Mouse (Mus musculus): ENCODE measurements at regions not wholly inside any gene's neighbourhood (a gene's known extent, or its start where the extent isn't known, plus 50 kb on each side); places are given as distances from the start of the nearest gene placed in this dataset.

DNA sequence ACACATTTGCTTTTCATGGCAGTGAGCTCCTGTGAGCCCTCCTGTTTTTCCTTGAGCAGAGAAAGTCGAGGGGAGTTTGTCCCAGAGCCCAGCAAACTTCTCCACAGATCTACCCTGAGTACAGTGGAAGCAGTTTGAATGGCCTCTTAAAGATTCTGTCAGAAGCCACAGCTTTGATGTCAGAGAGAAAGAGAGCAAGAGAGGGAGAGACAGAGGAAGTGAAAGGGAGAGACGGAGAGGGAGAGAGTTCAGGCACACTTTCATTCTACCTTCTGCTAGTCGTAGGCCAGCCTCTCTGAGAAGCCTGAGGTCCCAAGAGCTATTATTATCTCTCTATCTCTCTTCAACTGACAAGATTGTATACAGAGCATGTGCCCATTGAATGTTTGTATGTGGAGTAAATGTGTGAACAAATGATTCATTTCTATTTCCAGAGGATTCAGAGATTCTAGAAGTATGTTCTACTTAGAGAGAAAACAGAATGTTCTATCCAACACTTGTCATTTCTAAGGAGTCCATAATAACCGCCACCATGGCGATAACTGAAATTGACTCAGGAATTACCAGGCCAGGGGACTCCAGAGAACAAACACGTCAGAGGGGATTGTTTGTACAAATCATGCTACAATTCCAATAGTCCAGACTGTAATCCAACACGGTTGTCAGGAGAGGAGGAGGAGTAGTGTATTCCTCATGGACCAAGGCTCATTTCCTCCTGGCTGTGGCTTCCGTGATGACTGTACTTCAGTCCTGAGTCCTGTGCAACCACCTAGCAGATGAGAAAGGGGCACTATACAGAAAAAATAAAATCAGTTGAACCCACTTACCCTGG lies 183.6 kb upstream of the Sesn3 start:
- DNase-seq (ENCODE audit: low spot score in 2 of 2) = no peak

DNA sequence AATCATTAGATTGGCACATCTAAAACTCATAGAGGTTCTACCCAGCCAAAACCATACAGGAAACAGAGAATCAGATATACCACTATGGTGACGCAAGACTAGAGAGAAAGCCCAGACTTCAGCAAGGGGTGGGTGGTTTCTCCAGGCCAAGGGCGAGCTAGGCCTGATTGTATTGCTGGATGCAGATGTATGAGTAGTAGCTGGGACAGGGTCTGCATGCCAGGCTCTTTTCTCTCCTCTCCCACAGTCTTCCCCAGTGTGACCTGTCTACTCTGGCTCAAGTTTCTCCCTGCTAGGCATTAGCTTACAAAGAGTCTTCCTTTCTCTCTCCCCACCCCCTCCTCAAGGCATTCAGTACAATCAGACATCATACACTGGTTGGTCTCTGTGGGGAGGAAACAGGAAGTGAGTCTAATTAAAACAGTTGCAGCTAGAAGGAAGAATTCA lies 181.8 kb upstream of the Sesn3 start:
- DNase-seq (ENCODE audit: low spot score in 2 of 2) = no peak

DNA sequence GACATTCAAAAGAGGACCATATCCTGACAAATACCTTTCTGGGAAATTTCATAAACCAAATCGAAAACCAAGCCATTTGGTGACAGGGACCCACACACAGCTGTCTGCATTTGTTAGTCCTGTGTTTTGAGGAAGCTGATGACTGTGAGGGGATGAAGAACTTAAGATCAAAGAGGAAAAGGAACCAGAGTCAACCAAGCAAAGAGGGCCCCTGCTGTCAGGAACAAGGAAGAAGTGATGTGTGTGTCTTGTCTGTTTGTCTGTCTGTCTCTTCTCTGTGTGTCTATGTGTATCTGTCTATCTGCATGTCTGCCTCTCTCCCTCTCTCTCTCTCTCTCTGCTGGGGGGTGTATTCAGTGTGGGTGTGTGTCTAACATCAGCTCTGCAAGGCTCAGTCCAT lies 171.3 kb upstream of the Sesn3 start:
- no peak for DNase-seq (ENCODE audit: low spot score in 2 of 2)

DNA sequence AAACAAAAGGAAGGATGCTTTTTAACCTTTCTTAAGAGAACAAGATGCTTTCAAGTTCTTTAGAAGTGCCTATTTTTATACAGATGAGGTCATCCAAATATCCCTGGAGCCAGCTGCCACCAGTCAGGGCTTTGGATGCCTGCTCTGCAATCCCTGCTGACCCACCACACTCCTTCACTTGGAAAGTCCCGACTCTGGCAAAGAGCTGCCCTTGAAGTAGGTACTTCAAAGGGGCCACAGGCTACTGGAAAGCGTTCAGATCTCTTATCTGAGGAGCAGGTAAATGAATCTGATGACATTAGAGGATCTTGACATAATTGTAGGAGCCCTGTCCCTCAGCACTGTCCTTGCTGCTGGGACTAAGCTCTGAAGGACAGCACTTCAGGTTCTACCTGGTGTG lies 169.9 kb upstream of the Sesn3 start:
- DNase-seq (ENCODE audit: low spot score in 2 of 2) = no peak

DNA sequence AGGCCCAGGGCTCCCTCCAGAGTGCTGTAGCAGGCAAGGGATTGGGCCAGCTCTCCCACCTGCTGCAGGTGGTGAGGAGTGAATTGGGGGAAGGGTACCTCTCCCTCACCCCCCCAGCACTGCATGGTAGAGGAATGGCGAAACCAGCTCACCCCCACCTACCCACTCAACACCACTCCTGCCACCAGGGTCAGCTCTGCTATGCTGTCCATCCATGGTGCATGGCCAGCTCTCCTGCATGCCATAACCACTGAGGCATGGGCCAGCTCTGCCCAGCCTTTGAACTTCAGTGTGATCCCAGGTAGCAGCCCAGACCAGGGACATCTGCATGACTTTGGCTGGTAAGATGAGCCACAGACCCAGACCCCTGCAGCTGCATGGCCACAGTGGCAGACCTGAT lies 168.5 kb upstream of the Sesn3 start:
- no peak for DNase-seq (ENCODE audit: low spot score in 2 of 2)

DNA sequence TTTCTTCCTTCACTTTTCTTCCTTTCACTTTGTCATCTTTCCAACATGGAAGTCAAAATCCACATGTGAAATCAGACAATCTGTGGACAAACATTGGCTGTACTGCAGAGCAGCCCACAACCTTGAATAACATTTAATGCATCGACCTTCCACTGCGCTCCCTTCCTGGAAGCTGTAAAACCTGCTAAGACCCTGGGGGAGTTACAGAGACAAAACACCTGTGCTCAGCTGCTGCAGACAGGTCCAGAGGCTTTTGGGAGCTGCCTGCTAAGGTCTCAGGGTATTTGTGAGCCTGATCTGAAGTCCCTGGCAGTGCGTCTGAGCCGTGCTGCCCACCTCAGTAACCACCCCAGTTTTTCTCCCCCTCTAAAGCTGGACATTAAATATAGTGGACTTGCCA lies 166.1 kb upstream of the Sesn3 start:
- DNase-seq (ENCODE audit: low spot score in 2 of 2) = no peak

DNA sequence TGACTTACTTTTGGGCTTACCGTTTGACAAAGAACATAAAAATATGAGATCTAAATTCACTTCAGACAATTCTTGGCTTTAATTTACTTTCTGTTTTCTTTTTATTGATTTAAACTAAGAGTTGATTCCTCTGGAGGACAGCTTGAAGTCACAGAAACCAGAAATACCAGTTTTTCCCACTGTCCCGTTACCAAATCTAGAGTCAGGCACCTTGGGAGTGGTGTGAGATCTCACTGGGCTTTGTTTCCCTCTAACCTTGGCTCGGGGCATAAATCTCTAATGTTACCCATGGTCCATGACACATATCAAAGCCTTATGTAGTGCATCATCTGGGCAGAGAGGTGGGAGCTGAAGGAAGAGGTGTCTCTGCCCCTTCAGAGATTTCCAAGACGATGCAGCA lies 165.4 kb upstream of the Sesn3 start:
- no peak for DNase-seq (ENCODE audit: low spot score in 2 of 2)

DNA sequence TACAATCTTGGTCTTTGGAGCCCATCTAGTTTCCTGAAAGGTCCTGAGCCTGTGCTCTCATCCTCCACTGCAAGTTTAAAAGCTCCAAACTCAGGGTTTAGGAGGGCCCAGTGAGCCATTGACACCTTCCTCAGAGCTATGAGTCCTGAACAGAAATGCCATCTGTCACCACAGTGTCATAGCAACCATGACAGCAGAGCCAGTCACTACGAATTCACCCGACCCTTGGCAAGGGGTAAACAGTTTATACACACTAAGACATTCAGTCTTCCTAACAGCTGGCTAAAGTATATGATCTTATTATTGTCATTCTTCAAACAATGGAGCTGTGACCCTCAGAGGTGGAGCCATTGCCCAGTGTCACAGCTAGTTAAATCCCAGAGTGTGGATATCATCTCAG lies 163.2 kb upstream of the Sesn3 start:
- no peak for DNase-seq (ENCODE audit: low spot score in 2 of 2)

DNA sequence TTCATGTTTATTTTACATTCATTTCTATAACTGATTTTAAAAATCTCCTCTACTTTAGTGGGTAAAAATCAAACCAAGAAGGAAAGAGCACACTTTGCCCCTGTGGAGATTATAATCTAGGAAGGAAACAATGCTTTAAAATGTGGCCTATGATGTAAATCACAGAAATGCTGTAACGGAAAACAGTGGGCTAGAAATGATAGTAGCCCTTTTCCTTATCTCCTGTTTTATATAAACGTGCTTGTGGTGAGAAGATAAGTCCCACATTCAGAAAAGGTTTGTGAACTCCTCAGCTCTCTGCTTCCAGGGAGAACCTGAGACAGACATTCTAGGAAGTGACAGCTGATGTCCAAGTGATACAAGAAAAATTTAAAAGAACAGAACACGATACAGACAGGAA lies 159.3 kb upstream of the Sesn3 start:
- no peak for DNase-seq (ENCODE audit: low spot score in 2 of 2)

DNA sequence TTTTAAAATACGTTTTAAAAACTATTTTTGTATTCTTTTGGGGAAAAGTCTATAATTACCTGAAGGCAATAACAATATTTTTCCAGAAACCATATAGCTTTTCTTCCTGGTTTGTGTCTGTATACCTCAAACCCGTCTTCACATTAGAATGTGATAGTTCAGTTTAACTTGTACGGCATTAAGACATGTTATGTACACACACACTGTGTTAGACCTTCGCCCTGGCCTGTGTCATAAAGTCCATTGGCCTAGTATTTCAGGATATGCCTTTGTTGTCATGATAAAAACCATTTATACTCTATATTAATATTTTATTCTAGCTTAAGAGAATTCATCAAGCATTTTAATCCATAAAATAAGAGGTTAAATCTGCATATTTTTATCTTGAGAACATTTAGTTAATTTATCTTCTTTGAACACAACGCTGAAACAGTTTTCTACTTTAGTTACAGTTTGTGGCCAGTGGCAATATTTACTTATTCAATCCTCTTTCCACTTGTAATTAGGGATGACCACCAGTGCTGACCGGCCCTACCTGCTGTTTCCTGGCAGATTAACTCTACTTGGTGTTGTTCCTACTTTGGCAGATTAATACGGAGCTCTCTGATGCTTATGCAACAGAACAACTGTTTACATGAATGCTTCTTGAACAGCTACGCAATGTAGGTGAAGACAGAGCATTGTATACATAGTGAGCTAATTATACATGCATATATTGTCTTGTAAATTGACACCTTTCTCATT lies 158.6 kb upstream of the Sesn3 start:
- DNase-seq (ENCODE audit: low spot score in 2 of 2) = no peak

DNA sequence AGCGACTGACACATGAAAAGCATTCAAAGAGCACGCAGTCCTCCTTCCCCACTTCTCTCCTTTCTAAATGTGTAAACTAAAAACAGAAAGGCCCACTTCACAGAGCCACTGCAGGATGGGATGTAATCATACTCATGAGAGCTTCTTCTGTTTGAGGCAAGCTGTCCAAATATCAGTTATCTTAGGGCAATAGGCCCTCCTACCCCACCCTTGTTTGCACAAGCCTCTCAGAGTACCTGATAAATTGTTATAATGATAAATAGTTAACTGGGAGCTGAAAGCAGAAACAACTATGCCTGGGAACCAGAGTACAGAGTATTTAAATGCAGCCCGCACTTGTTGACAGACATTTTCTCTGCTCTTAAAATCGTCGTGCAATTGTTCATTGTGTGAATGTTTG lies 141.5 kb upstream of the Sesn3 start:
- DNase-seq (ENCODE audit: low spot score in 2 of 2) = no peak

DNA sequence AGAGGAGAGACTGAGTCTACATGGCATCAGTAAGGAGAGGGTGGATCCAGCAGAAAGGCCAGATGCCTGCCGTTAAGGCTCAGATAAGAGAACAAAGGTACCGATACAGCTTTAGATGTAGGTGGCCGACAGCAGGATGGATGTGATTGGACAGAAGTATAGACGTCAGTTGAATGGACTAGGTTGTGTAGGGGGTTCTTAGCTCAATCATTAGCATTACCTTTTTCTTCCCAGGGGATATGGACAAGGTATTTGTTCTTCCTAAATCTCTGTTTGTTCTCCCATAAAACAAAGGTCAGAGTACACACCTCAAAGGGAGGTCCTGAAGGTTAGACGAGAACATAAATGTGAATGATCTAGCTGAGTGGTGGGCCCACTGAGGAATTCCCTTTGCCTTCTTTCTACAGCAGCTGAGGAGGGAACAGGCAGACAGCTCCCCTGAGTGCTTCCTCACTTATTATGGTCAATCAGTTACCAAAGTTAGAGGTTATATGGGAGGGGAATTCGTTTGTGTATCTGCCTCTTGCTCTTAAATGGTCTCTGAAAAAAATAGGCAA lies 139.9 kb upstream of the Sesn3 start:
- DNase-seq (ENCODE audit: low spot score in 2 of 2) = no peak

DNA sequence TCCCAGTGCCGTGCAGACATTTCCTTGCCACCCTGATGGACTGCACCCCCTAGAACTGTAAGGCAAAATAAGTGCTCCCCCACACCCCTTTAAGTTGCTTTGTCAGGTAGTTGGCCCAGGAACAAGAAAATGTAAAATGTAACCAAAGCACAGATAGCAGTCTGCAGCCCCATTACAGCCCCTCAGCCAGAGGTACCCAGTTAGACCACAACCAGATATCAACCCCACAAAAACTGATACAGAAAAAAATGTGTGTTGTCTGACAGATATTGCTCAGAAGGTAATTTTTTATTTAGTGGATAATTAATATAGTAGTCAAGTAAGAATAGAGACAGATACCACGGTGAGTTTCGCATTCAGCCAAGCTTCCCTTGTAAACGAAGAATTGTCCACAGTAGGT lies 133.5 kb upstream of the Sesn3 start:
- DNase-seq (ENCODE audit: low spot score in 2 of 2) = no peak

DNA sequence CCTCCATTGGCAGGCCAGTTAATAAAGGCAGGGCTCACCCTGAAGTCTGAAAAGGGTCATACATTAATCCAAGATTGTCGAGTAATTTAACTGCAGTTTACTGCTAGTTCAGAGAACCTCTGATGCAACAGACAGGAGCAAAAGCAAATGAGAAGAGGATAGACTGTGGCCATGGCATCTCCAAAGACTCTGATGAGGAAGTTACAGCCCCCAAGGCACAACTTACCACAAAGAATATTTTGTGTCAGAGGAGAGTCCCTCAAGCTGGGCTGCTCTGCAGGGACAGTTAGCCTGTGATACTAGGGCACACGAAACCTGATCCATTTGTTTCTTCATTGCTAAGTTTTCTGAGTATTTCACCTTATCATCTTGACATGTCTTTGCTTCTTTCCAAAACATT lies 130.9 kb upstream of the Sesn3 start:
- DNase-seq (ENCODE audit: low spot score in 2 of 2) = no peak

DNA sequence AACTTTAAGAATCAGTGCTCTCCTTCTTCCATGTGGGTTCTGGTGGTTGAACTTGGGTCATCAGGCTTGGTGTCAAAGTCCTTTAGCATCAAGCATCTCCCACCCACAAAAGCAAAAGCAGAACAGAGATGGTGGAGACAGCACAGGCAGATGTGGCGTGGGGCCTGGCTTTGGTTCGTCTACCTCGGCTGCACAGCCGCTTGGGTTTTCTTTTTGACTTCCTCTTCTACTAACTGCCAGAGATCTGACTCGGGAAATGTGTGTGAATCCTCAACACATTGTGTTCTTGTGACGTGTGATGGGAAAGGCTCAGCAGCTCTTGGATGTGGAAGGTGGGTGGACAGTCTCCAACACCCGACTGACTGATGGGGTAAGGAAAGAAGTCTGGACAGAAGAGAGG lies 127.8 kb upstream of the Sesn3 start:
- DNase-seq (ENCODE audit: low spot score in 2 of 2) = no peak

DNA sequence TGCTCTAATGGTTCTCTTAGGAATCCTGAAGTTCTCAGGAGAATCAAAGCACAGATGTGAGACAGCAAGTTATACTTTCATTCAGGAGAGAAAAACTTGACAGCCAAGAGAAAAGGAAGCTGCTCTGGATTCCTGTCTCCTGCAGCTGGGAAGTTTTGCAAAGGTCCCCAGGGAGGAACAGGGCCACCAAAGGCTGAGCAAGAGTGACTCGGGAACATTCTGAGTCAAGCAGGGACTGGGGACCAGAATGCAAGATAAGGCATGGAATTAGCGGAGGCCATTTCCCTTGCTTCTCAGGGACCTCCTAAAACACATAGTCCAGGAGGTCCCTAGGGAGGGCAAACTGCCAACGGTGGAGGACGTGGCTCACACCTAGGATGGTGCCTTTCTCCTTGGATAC lies 127.1 kb upstream of the Sesn3 start:
- no peak for DNase-seq (ENCODE audit: low spot score in 2 of 2)

DNA sequence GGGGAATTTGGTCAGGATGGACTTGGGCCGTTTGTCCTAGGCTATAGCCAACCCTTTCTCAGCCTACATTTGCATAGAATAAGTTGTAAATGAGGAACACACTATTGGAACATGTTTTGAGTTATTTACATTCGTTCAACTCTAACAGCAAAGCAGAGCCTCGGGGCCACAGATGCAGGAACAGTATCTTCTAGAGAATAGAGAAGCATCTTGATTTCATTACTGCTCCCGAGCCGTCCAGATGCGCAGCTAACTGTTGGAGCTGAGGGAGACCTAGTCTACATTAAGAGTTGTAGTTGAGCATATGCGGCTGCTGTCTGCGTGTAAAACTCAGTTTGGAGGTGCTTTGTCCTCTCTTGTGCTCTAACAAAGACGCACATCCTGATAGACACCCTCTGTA lies 124.6 kb upstream of the Sesn3 start:
- DNase-seq (ENCODE audit: low spot score in 2 of 2) = no peak

DNA sequence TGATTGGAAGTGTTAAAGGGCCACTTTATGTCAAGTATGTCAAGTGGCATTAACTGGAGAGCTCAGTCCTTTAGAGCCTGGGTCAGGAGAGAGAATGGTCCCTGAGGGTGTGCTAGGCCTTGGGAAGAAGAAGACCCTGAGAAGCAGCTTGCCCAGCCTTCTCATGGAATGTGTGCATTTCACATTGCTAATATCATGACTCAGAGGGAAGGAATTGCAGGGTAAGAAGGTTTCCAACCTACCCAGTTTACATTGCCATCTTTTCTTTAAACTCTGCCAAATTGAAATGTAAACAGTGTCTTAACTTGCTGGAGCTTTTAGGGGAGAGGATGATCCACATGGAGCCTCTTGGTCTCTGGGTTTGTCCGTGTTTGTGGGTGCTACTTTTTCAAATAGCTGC lies 117.9 kb upstream of the Sesn3 start:
- DNase-seq (ENCODE audit: low spot score in 2 of 2) = no peak

DNA sequence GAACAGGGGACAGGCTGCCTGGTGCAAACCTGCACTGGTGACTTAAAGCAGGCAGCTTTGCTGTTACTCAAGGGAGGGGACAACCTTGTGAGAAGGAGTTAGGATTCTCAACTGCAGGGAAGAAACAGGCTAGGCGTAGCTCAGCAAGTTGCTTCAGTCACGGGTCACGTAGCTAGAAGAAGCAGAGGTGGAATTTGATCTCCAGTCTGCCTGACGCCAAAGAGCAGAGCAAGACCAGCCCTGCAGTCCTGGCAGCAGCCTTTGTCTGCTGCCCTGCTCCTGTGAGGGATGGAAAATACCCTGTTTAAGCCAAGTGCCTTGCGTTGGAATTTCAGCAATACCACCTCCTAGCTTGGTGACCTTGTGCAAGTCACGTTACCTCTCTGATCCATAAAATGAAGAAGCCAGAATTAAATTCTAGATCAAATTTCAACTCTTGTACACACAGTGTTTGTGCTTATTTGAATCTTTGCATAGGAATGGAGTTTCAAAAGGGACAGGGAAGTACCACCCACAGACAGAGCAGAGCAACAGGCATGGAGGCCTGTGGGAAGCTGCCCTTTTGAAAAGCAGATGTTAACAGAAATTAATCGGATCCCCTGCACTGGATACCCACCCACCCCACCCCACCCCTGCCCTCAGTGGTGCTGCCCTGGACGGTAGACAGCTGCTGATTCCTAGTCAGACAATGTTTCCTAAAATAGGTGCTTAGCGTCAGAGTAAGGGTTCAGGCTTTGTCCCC lies 116.6 kb upstream of the Sesn3 start:
- DNase-seq (ENCODE audit: low spot score in 2 of 2) = no peak

DNA sequence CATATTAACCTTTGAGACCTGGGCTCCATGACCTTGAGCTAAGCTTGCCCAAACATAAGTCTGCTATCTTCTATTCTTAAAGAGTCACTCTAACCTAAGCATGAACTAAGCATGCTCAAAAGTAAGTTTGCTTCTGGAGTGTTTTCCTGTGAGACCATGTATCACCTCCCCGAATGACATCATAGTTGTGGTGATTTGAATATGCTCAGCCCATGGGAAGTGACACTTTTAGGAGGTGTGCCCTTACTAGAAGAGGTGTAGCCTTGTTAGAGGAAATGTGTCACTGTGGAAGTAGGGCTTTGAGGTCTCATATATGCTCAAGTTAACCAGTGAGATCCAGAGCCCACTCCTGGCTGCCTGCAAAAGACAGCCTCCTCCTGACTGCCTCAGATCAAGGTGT lies 114.7 kb upstream of the Sesn3 start:
- no peak for DNase-seq (ENCODE audit: low spot score in 2 of 2)

DNA sequence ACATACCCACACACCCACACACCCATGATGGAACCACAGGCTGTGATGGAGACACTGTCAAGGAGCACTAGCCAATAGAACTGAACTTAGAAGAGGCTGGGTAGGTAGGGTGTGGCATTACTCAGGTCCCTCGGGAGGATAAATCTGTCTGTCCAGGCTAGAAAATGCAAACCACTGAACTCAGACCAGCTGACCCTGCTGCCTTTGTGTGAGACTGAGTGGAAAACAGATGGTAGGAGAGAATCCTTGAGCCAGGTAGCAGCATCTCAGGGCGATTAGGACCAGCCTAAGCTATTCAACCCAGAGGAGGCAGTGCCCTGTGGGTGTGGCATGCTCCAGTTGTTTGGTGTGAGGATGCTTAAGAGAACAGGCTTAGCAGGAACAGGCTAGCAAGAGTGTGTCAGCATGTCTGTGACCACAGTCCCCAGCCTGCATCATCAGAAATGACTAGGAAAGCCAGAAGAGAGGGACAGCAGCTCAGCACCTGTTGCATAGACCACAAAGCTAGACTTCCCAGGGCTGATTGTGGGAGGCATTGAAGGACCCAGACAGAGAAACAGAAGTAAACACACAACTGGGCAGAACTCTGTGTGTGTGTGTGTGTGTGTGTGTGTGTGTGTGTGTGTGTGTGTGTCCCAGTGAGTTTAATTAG lies 103.2 kb upstream of the Sesn3 start:
- DNase-seq (ENCODE audit: low spot score in 2 of 2) = no peak
